Mouse (Mus musculus) intestine, postnatal 0 days (tissue): ENCODE measurements at regions not wholly inside any gene's neighbourhood (a gene's known extent, or its start where the extent isn't known, plus 50 kb on each side); places are given as distances from the start of the nearest gene placed in this dataset.

Source experiments
- ATAC-seq: fragments of 200-750 bp; cut with Nextera tagmentation; 2 replicates; pipeline ENCODE4 v1.8.0; 2017; ENCODE audit warnings: mild to moderate bottlenecking, moderate TSS enrichment, moderate library complexity
- H3K27ac ChIP-seq: fragments of 300-500 bp; sonication (generic); 2 replicates; pipeline ENCODE4 v1.5.1; 2014; ENCODE audit warnings: mild to moderate bottlenecking, low read depth, low read length, moderate library complexity
- H3K27me3 ChIP-seq: fragments of 300-500 bp; sonication (generic); replicated peaks from 2 replicates; pipeline ENCODE4 v1.6.1; 2014; ENCODE audit warnings: low read length, mixed read lengths; ENCODE audit not compliant: control insufficient read depth, insufficient read depth
- H3K36me3 ChIP-seq: fragments of 300-500 bp; sonication (generic); 2 replicates; pipeline ENCODE4 v1.6.1; 2014; ENCODE audit warnings: mild to moderate bottlenecking, moderate library complexity; ENCODE audit not compliant: control insufficient read depth, insufficient read depth
- H3K4me1 ChIP-seq: fragments of 300-500 bp; sonication (generic); replicated peaks from 2 replicates; pipeline ENCODE4 v1.6.1; 2014; ENCODE audit warnings: antibody characterized with exemption, low read length, mixed read lengths; ENCODE audit not compliant: control insufficient read depth, insufficient read depth
- H3K4me2 ChIP-seq: fragments of 300-500 bp; sonication (generic); replicated peaks from 2 replicates; pipeline ENCODE4 v1.6.1; 2014; ENCODE audit warnings: low read depth, mild to moderate bottlenecking, moderate library complexity
- H3K4me3 ChIP-seq: fragments of 300-500 bp; sonication (generic); 2 replicates; pipeline ENCODE4 v1.5.1; 2014; ENCODE audit warnings: low read depth, low read length
- H3K9ac ChIP-seq: fragments of 300-500 bp; sonication (generic); 2 replicates; pipeline ENCODE4 v1.6.1; 2014; ENCODE audit warnings: mild to moderate bottlenecking, low read depth, low read length
- H3K9me3 ChIP-seq: fragments of 300-500 bp; sonication (generic); 2 replicates; pipeline ENCODE4 v1.6.1; 2016; ENCODE audit warnings: mixed run types; ENCODE audit not compliant: control insufficient read depth
- CTCF ChIP-seq: sonication (generic); IDR thresholded peaks from 2 replicates; pipeline ENCODE4 v1.5.1; 2016; ENCODE audit warnings: low read depth, mild to moderate bottlenecking, control low read depth, antibody characterized with exemption, moderate library complexity
- WGBS: fragments of 180-500 bp; shearing (Covaris S2); extraction: QIAGEN DNeasy Blood & Tissue Kit; methylation state at CpG from one replicate; pipeline ENCODE4 v1.1.7; 2014; 5-methylcytosine and 5-hydroxymethylcytosine counted together

- no peak overlapping the region for H3K27ac ChIP-seq
- TF ChIP-seq CTCF = no peak
These were observed 85.3 kb downstream of the Nfkbiz start for GRCm38 (mm10) chr16:55753380-55753779.

GRCm38 (mm10) chr16:55747250-55747649 lies 91.4 kb downstream of the Nfkbiz start:
- Histone ChIP-seq H3K27me3 (no peaks in the 10 kb centered on the region), H3K9me3 (no peaks in the 10 kb centered on the region), H3K27ac (no peak overlapping the region), H3K36me3 (no peaks in the 10 kb centered on the region), H3K4me2 (no peak overlapping the region), H3K4me3 (no peak overlapping the region), H3K9ac (no peak overlapping the region), H3K4me1 (no peaks in the 10 kb centered on the region)
- ATAC-seq = no peak
- 90% methylated on average over 2 of the region's 2 CpGs for WGBS
- TF ChIP-seq CTCF = no peak

More at GRCm38 (mm10) chr16:55753380-55753779, 85.3 kb downstream of the Nfkbiz start:
- Histone ChIP-seq H3K36me3 (no peaks in the 10 kb centered on the region), H3K4me2 (no peak overlapping the region), H3K4me1 (no peaks in the 10 kb centered on the region), H3K9me3 (no peaks in the 10 kb centered on the region), H3K27me3 (no peaks in the 10 kb centered on the region), H3K9ac (no peak overlapping the region), H3K4me3 (no peak overlapping the region)
- WGBS = 82% methylated on average over 4 of the region's 4 CpGs
- no peak for ATAC-seq

- Histone ChIP-seq H3K4me1 (no peaks in the 10 kb centered on the region), H3K4me2 (no peak overlapping the region), H3K27me3 (no peaks in the 10 kb centered on the region), H3K9ac (no peak overlapping the region), H3K27ac (no peak overlapping the region), H3K36me3 (no peaks in the 10 kb centered on the region), H3K9me3 (no peaks in the 10 kb centered on the region), H3K4me3 (no peak overlapping the region)
- 92% methylated on average over 3 of the region's 3 CpGs for WGBS
- TF ChIP-seq CTCF = no peak
- ATAC-seq = no peak
These were observed 92.5 kb downstream of the Nfkbiz start for GRCm38 (mm10) chr16:55746159-55746558.

GRCm38 (mm10) chr16:55745094-55745493 lies 93.6 kb downstream of the Nfkbiz start:
- Histone ChIP-seq H3K27ac (no peak overlapping the region), H3K4me1 (no peaks in the 10 kb centered on the region), H3K9me3 (no peaks in the 10 kb centered on the region), H3K9ac (no peak overlapping the region), H3K27me3 (no peaks in the 10 kb centered on the region), H3K4me2 (no peak overlapping the region), H3K4me3 (no peak overlapping the region), H3K36me3 (no peaks in the 10 kb centered on the region)
- WGBS = 73% methylated on average over 3 of the region's 3 CpGs
- no peak for TF ChIP-seq CTCF
- ATAC-seq = no peak

- Histone ChIP-seq H3K27ac (no peak overlapping the region), H3K4me2 (no peak overlapping the region), H3K4me3 (no peak overlapping the region), H3K9me3 (no peaks in the 10 kb centered on the region), H3K36me3 (no peaks in the 10 kb centered on the region), H3K4me1 (no peaks in the 10 kb centered on the region), H3K9ac (no peak overlapping the region), H3K27me3 (no peaks in the 10 kb centered on the region)
- no peak for ATAC-seq
- no peak for TF ChIP-seq CTCF
- WGBS = 82% methylated on average over 2 of the region's 2 CpGs
These were observed 97.4 kb downstream of the Nfkbiz start for GRCm38 (mm10) chr16:55741099-55741863.

GRCm38 (mm10) chr16:55738741-55739140 lies 100.0 kb downstream of the Nfkbiz start:
- no peak for ATAC-seq
- TF ChIP-seq CTCF = no peak
- Histone ChIP-seq H3K36me3 (no peaks in the 10 kb centered on the region), H3K27ac (no peak overlapping the region), H3K9me3 (no peaks in the 10 kb centered on the region), H3K4me3 (no peak overlapping the region), H3K4me2 (no peak overlapping the region), H3K27me3 (no peaks in the 10 kb centered on the region), H3K9ac (no peak overlapping the region), H3K4me1 (no peaks in the 10 kb centered on the region)
- 83% methylated on average over 4 of the region's 4 CpGs for WGBS
